Mouse (Mus musculus) kidney, embryonic 16.5 days (tissue): ENCODE results near the gene Pla2g12b. TPM values are rescaled to one million over a fixed set of nuclear protein-coding genes. Genes with fewer than 3 reads are reported as not detected.

ENCODE experiments used
- ATAC-seq: fragments of 200-750 bp; cut with Nextera tagmentation; 2 replicates; pipeline ENCODE4 v1.8.0; 2017; ENCODE audit warnings: moderate TSS enrichment; ENCODE audit not compliant: low FRiP score, low TSS enrichment
- H3K27ac ChIP-seq: fragments of 300-500 bp; sonication (generic); 2 replicates; pipeline ENCODE4 v1.5.1; 2014; ENCODE audit warnings: low read length
- H3K27me3 ChIP-seq: fragments of 300-500 bp; sonication (generic); 2 replicates; pipeline ENCODE4 v1.6.1; 2014; ENCODE audit warnings: low read length, control low read depth, mixed read lengths; ENCODE audit not compliant: insufficient read depth
- H3K36me3 ChIP-seq: fragments of 300-500 bp; sonication (generic); 2 replicates; pipeline ENCODE4 v1.6.1; 2014; ENCODE audit warnings: low read length, control low read depth, mixed read lengths; ENCODE audit not compliant: insufficient read depth
- H3K4me1 ChIP-seq: fragments of 300-500 bp; sonication (generic); 2 replicates; pipeline ENCODE4 v1.6.1; 2014; ENCODE audit warnings: low read length, control low read depth, mixed read lengths; ENCODE audit not compliant: insufficient read depth
- H3K4me2 ChIP-seq: fragments of 300-500 bp; sonication (generic); replicated peaks from 2 replicates; pipeline ENCODE4 v1.6.1; 2014; ENCODE audit warnings: low read depth, low read length
- H3K4me3 ChIP-seq: fragments of 300-500 bp; sonication (generic); 2 replicates; pipeline ENCODE4 v1.5.1; 2014; ENCODE audit warnings: mild to moderate bottlenecking, low read length
- H3K9ac ChIP-seq: fragments of 300-500 bp; sonication (generic); replicated peaks from 2 replicates; pipeline ENCODE4 v1.6.1; 2014; ENCODE audit warnings: low read length
- H3K9me3 ChIP-seq: fragments of 300-500 bp; sonication (generic); 2 replicates; pipeline ENCODE4 v1.6.1; 2016; ENCODE audit warnings: low read length, control low read depth
- WGBS: fragments of 180-500 bp; shearing (Covaris S2); extraction: QIAGEN DNeasy Blood & Tissue Kit; methylation state at CpG from one replicate; pipeline ENCODE4 v1.1.7; 2014; 5-methylcytosine and 5-hydroxymethylcytosine counted together
- polyA plus RNA-seq: library from polyadenylated mRNA; unstranded; fragments of >200 nt; fragmentation: Nextera tagmentation; extraction: Ambion mirVana; gene quantifications from 2 replicates; pipeline ENCODE4 v1.2.1, GENCODE M21; 2015

Gene Pla2g12b
- polyA plus RNA-seq, 1 experiment from 2014 or later, result 0.44 TPM

GRCm38 (mm10) chr10:59429448-59430135 lies 26.1 kb downstream of the Pla2g12b start:
- Histone ChIP-seq H3K9me3 (no peaks in the 10 kb centered on the region), H3K27ac (no peak overlapping the region), H3K36me3 (no peaks in the 10 kb centered on the region), H3K4me2 (no peak overlapping the region), H3K4me3 (no peak overlapping the region), H3K9ac (no peak overlapping the region), H3K27me3 (peaks cover 8% of the 10 kb centered on the region; the same call in 1 of the 2 replicates), H3K4me1 (peaks cover 18% of the 10 kb centered on the region)
- WGBS, result 55% methylated on average over 16 of the region's 16 CpGs
- ATAC-seq, result no peak

- Histone ChIP-seq H3K36me3 (no peaks in the 10 kb centered on the region), H3K27ac (no peak overlapping the region), H3K4me2 (no peak overlapping the region), H3K27me3 (peaks cover 8% of the 10 kb centered on the region; the same call in 1 of the 2 replicates), H3K4me3 (no peak overlapping the region), H3K9ac (no peak overlapping the region), H3K4me1 (peaks cover 14% of the 10 kb centered on the region; the same call in 1 of the 2 replicates), H3K9me3 (no peaks in the 10 kb centered on the region)
- 0 out of 2 replicates have a peak, but pooled peaks have one; percentile 14 for ATAC-seq
- WGBS, result 58% methylated on average over 6 of the region's 6 CpGs
Measured at GRCm38 (mm10) chr10:59430701-59431218, 27.3 kb downstream of the Pla2g12b start.

- Histone ChIP-seq H3K9me3 (no peaks in the 10 kb centered on the region), H3K27ac (no peak overlapping the region), H3K4me2 (no peak overlapping the region), H3K9ac (no peak overlapping the region), H3K36me3 (no peaks in the 10 kb centered on the region), H3K27me3 (peaks cover 11% of the 10 kb centered on the region; the same call in 1 of the 2 replicates), H3K4me3 (no peak overlapping the region), H3K4me1 (peaks cover 5% of the 10 kb centered on the region)
- 97% methylated on average over 18 of the region's 18 CpGs for WGBS
- ATAC-seq, result no peak
Measured at GRCm38 (mm10) chr10:59435746-59436145, 32.3 kb downstream of the Pla2g12b start.

- H3K4me1 ChIP-seq, result peaks cover 9% of the 10 kb centered on the region; the same call in 1 of the 2 replicates
- no peak overlapping the region for H3K27ac ChIP-seq
- H3K4me2 ChIP-seq, result no peak overlapping the region
- no peak overlapping the region for H3K9ac ChIP-seq
- H3K36me3 ChIP-seq, result no peaks in the 10 kb centered on the region
- no peak for ATAC-seq
- no peaks in the 10 kb centered on the region for H3K9me3 ChIP-seq
- peaks cover 10% of the 10 kb centered on the region; the same call in 1 of the 2 replicates for H3K27me3 ChIP-seq
- 97% methylated on average over 12 of the region's 12 CpGs for WGBS
- H3K4me3 ChIP-seq, result no peak overlapping the region
Measured at GRCm38 (mm10) chr10:59438651-59439050, 35.2 kb downstream of the Pla2g12b start.

- Histone ChIP-seq H3K4me1 (peaks cover 9% of the 10 kb centered on the region; the same call in 1 of the 2 replicates), H3K27me3 (peaks cover 10% of the 10 kb centered on the region; the same call in 1 of the 2 replicates), H3K4me2 (no peak overlapping the region), H3K9me3 (no peaks in the 10 kb centered on the region), H3K9ac (no peak overlapping the region), H3K36me3 (no peaks in the 10 kb centered on the region), H3K4me3 (no peak overlapping the region), H3K27ac (no peak overlapping the region)
- ATAC-seq, result no peak
- WGBS, result 47% methylated on average over 5 of the region's 5 CpGs
Measured at GRCm38 (mm10) chr10:59439508-59439931, 36.1 kb downstream of the Pla2g12b start.

- 72% methylated on average over 6 of the region's 6 CpGs for WGBS
- H3K36me3 ChIP-seq, result no peaks in the 10 kb centered on the region
- peaks cover 9% of the 10 kb centered on the region; the same call in 1 of the 2 replicates for H3K4me1 ChIP-seq
- no peak for ATAC-seq
- H3K27ac ChIP-seq, result no peak overlapping the region
- H3K4me3 ChIP-seq, result no peak overlapping the region
- no peak overlapping the region for H3K4me2 ChIP-seq
- no peaks in the 10 kb centered on the region for H3K9me3 ChIP-seq
- H3K27me3 ChIP-seq, result peaks cover 10% of the 10 kb centered on the region; the same call in 1 of the 2 replicates
- no peak overlapping the region for H3K9ac ChIP-seq
Measured at GRCm38 (mm10) chr10:59440177-59440576, 36.7 kb downstream of the Pla2g12b start.

- Histone ChIP-seq H3K27ac (no peak within 1 kb of the TSS), H3K4me3 (no peak within 1 kb of the TSS), H3K9ac (no peak within 1 kb of the TSS), H3K9me3 (no peaks in the 10 kb centered on the region), H3K4me2 (no peak within 1 kb of the TSS), H3K36me3 (no peaks in the 10 kb centered on the region), H3K27me3 (peaks cover 10% of the 10 kb centered on the region; the same call in 1 of the 2 replicates), H3K4me1 (peaks cover 9% of the 10 kb centered on the region; the same call in 1 of the 2 replicates)
- ATAC-seq, result no peak
- 82% methylated on average over 11 of the region's 11 CpGs for WGBS
Measured at GRCm38 (mm10) chr10:59441735-59442134, 38.3 kb downstream of the Pla2g12b start, which contains the start of gene Oit3. Oit3 (minus strand) TSS chr10:59441778.

GRCm38 (mm10) chr10:59443212-59443611 lies 39.8 kb downstream of the Pla2g12b start:
- Histone ChIP-seq H3K36me3 (no peaks in the 10 kb centered on the region; the same call in 1 of the 2 replicates), H3K27me3 (peaks cover 10% of the 10 kb centered on the region; the same call in 1 of the 2 replicates), H3K4me1 (peaks cover 9% of the 10 kb centered on the region; the same call in 1 of the 2 replicates), H3K9ac (no peak overlapping the region), H3K4me2 (no peak overlapping the region), H3K9me3 (no peaks in the 10 kb centered on the region), H3K4me3 (no peak overlapping the region), H3K27ac (no peak overlapping the region)
- 10% methylated on average over 7 of the region's 7 CpGs for WGBS
- ATAC-seq, result peak; percentile 39; the same call in 1 of the 2 replicates

GRCm38 (mm10) chr10:59444106-59444505 lies 40.6 kb downstream of the Pla2g12b start:
- Histone ChIP-seq H3K9ac (no peak overlapping the region), H3K9me3 (no peaks in the 10 kb centered on the region), H3K4me1 (peaks cover 9% of the 10 kb centered on the region; the same call in 1 of the 2 replicates), H3K36me3 (no peaks in the 10 kb centered on the region; the same call in 1 of the 2 replicates), H3K4me3 (no peak overlapping the region), H3K27ac (no peak overlapping the region), H3K4me2 (no peak overlapping the region), H3K27me3 (peaks cover 5% of the 10 kb centered on the region; the same call in 1 of the 2 replicates)
- no peak for ATAC-seq
- WGBS, result 86% methylated on average over 3 of the region's 3 CpGs
